Mouse (Mus musculus): ENCODE data around the gene Gm21190.
"Not testable (repeated sequence)": the region's sequence is repeated elsewhere in the genome, so short reads cannot be mapped to it uniquely, and the experiment has no call there.

Gm21190 gene

DNA sequence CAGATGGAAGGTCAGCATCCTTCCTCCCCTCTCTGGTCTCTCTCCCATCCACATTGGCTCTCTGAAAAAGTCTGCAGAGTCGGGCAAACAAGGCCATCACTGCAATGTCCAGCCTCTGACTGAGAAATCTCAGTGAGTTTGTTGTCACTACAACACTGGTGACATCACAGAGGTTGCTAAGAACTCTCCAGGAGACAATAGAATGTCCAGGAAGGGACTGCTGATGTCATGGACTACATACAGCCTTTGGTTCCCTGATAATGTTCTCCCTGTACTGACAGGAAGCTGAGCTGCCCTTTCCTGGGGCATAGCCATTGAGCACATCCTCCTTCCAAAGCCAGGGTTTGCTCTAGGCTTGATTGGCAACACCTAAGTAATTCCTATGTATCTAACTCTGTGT is at the start of gene Gm21190:
Gene Gm21190, minus strand, starts transcription at position 101 of the 400 bp plus-strand sequence.
- DNase-seq = not testable (repeated sequence)

DNA sequence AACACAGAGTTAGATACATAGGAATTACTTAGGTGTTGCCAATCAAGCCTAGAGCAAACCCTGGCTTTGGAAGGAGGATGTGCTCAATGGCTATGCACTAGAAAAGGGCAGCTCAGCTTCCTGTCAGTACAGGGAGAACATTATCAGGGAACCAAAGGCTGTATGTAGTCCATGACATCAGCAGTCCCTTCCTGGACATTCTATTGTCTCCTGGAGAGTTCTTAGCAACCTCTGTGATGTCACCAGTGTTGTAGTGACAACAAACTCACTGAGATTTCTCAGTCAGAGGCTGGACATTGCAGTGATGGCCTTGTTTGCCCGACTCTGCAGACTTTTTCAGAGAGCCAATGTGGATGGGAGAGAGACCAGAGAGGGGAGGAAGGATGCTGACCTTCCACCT is 48.0 kb upstream of the Gm21190 start, which contains the start of gene Gm21083:
Gene Gm21083, plus strand, starts transcription at position 301 of the 400 bp plus-strand sequence.
- DNase-seq = not testable (repeated sequence)

DNA sequence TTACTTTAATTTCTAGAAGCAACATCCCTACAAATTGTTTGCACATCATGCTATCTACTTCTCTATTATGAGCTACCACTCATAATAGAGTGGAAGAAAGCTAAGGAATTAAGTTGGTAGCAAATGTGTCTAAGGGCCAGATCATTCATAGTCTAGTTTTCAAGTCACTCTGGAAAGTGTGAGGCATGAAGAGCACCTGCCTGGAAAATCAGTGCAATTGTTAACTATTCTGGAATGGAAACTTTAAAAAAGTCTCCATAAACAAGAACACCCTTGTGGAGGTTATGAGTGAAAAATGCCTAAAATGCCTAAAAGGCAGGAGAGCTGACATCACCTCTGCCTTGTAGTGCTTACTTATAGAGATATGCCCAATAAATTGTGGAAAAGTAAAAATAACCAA is 44.7 kb upstream of the Gm21190 start:
- DNase-seq = not testable (repeated sequence)

DNA sequence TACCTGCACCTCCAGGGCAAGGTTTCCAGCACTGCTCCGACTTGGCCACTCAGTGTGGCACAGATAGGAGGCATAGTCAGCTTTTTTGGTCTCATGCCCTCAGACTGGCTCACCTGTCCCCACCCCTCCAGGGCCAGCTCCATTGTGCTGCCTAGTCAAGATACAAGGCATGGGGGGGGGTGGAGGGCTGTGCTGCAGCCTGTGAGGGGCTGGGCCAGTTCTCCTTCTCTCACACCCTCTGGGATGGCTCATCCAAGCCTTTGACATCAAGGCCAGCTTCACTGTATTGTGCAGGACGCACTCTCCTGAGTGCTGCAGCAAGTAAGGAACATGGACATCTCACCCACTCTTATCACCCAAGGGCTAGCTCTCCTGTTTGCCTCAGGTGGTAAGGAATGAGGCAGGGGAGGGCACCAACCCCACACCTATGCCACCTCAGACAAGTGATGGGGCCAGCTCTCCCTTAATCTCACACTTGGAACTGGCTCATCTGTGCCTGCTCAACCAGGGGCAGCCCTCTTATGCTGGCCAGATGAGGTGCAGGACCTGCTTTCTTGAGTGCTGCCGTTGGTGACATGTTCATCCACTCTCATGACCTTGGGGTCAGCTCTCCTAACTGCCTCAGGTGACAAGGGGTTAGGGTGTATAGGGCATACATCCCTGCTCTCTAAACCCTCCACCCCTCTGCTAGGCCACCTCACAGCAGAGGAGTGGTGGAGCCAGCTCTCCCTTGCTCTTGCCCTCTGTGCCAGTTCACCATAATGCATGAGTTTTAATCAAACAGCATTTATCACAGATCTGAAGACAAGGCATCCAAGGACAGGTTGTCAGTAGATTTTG is 32.6 kb upstream of the Gm21190 start:
- DNase-seq = not testable (repeated sequence)

DNA sequence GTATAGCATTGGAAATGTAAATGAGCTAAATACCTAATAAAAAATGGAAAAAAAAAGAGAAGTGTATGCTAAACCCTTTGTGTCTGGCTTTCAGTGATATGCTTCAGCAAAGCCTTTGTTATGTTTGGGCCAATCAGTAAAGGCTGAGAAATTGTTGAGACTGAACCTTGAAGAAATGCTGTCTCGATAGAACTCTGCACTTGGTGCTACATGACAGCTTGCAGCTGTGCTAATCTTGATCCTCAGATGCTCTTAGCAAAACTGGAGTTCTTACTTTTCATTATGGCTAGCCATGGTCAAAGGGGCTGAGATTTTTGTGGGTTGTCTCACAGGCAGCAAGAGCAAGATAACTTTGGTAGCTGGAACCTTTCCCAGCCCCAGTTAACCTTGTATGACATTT is 29.6 kb upstream of the Gm21190 start:
- DNase-seq = peak; percentile 12

DNA sequence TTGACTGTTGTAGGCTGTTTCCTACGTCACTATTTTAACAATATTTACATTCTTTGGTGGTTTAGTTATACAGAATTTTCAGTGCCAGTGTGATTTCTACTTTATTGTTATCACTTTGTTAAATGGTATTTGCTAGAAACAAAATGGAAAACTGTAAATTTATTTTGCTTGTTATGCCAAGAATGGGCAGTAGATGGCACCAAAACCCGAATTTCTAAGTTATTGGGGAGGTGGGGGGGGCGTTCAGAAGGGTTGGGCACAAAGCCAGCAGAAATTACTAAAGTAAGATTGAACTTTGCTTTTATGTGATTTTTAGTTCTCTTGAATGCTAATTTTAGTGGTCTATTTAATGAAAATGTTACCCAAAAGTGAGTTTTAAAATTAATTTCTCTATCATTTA is 20.6 kb upstream of the Gm21190 start:
- peak; percentile 1 for DNase-seq

DNA sequence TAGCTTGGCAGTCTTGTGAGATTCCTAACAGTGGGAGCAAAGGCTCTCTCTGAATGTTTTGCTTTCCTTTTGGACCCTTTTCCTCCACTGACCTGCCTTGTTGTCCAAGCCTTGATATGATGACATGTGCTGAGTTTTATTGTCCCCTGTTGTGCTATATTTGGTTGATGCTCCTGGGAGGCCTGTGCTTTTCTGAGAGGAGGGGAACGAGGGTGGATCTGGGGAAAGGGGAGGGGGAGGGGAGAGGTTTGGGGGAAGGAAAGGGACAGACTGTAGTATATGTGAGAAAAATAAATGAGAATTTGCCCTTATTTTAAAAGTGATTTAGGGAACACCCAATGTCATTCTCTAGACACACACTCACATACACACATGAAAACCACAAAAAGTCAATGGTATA is 20.1 kb upstream of the Gm21190 start:
- DNase-seq = not testable (repeated sequence)

DNA sequence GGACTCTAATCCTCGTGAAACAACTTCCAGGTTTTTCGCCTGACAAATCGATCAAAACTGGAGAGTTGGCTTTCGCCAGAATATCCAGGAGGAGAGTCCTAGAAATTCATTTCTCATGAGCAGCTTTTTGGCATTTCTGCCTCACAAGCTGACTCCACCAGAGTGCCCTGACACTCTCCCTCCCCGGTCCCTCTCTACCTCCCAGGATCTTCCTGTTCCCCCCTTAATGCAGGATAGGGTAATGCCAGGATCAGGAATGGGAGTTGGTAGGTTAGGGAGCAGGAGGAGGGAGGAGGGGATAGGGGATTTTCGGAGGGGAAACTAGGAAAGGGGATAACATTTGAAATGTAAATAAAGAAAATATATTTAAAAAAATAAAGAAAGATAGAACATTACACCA is 19.6 kb upstream of the Gm21190 start:
- not testable (repeated sequence) for DNase-seq

DNA sequence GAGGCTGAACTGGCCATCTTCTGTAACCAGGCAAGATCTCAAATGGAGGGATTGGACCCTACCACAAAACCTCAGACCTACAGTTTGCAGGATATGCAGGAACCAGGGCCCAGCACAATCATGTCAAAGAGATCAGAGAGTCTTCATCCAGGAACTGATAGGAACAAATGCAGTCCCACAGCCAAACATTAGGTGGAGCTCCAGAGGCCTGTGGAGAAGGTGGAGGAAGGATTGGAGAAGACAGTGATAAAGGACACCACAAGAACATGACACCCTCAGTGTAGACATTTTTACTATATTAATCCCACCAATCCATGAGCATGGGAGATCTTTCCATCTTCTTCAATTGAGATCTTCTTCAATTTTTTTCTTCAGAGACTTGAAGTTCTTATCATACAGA is 6.6 kb downstream of the Gm21190 start:
- DNase-seq = not testable (repeated sequence)

DNA sequence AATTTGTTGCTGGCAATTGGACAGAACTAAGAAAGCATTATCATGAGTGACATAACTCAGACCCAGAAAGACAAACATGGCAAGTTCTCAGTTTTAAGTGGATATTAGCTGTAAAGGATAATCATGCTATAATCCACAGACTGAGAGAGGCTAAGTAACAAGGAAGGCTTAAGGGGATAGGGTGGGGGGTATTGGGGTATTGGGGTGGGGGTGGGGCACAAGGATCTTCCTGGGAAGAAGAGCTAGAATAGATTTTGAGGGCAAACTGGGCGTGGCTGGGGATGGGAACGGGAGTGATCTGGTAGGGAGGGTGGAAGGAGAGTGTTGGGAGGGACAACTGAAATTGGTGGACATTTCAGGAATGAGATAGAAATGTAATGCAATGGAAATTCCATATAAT is 7.0 kb downstream of the Gm21190 start:
- not testable (repeated sequence) for DNase-seq

DNA sequence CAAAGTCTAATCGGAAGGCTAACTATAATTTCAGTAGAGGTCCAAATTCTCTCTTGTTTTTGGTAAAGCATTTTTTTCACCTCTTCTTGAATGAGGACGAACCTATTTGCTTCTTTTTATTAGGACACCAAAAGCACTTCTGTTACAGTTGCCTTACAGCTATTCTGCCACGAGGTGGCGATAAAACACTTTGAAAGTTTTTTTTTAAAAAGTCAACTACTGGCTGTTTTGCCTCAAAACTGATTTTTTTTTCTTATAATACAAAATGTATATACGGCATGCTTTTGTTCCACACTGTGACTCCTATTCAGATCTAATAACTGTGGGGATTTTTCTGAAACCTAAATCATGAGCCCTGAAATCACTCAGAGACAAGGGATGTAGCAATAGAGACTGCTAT is 8.6 kb downstream of the Gm21190 start:
- peak; percentile 3 for DNase-seq

DNA sequence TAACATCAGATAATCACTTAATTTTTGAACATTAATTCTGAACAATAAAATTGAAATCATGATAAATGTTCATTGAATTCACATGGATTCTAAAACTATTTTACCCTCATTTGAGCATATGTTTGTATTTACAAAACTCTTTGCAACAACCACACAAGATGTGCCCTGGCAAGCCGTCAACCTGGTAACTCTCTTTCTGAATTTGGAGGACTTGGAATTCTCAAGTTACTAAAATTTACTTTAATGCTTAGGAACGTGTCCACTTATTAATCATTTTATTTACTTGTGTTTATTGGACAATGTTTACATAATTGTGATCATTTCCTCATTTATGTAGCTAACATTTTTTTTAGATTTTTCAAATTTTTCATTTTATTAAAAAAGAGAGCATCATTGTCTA is 11.9 kb downstream of the Gm21190 start:
- DNase-seq = not testable (repeated sequence)

DNA sequence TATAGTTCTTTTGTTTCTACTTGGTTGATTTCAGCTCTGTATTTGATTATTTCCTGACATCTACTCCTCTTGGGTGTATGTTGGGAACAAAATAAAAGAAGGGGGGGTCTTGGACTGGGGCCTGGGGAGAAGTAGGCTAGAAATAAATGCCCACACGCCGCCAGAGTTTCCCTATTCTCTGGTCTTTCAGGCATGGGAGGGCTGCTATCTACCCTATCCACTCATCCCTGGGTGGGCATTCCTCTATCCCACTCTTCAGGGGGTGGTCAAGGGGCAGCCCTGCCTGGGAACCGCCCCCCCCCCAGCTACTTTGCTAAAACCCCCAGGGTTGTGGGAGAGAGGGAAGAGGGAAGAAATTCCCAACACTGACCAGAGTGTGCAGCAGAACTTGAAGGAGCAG is 16.8 kb downstream of the Gm21190 start:
- not testable (repeated sequence) for DNase-seq

DNA sequence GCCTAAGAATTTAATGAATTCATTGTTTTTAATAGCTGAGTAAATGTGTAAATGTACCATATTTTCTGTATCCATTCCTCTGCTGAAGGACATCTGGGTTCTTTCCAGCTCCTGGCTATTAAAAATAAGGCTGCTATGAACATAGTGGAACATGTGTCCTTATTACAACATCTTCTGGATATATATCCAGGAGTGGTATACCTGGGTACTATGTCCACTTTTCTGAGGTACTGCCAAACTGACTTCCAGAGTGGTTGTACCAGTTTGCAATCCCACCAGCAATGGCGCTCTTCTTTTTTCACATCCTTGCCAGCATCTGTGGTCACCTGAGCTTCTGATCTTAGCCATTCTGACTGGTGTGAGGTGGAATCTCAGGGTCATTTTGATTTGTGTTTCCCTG is 19.1 kb downstream of the Gm21190 start:
- DNase-seq = not testable (repeated sequence)

DNA sequence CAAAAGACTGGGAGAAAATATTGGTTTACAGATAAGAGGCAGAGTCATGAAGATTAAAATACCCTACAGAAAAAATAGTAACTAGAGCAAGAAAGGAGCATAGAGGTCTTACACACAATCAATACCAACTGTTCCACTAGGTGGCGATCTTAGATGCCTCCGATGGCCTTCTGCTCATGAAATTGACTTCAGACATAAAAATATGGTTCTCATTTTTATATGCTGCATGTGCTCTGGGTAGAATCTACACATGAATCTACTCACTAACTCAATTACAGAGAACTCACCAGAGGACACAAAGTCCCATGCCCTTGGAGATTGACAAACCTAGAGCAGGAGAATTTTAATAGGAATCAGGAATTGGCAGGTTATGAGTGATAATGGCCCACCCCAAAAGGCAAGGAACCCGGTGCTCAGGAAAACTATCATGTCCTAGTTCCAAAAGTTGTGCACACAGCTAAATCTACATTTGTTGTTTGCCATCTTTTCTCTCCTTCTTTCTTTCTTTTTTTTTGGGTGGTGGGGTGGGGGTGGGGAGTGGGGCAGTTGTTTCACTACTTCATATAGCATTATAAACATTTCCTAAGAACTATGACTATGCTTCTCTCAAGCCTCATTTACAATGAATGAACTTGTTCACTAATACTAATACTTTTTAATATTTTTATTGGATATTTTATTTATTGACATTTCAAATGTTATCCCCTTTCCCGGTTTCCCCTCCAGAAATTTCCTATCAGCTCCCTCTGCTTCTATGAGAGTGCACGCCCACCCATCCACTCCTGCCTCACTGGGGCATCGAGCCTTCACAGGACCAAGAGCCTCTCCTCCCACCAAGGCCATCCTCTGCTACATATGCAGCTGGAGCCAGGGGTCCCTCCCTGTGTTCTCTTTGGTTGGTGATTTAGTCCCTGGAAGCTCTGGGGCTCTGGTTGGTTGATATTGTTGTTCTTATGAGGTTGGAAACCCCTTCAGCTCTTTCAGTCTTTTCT is 20.3 kb downstream of the Gm21190 start:
- DNase-seq = not testable (repeated sequence)

DNA sequence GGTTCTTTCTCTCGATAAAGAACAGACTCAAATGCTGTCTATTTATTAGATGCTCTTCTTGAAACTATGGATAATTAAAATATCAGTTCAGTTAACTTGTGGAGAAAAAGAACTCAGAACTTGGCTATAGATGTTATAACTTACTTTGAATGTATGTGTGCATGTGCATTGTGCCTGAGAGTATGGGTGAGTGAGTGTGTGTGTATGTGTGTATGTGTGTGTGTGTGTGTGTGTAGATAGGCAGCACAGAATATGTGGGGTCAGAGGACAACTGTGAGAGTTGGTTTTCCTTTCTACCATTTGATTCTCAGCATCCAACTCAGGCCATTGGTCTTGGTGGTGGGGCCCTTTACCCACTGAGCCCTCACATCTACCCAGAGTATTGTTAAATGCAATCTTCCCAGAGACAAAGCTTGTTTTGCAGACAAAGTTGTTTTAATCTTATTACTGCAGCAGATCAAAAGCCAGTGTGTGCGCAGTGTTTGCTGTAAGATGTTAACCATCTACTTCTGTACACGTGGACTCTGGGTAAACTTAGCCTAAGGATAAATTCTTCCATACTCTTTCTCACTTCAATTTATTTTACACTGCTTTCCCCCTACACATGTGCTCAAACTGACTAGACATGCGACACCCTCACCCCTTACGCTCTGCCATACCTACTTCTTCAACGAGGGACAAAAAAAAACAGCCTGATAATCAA is 21.1 kb downstream of the Gm21190 start:
- DNase-seq = not testable (repeated sequence)

DNA sequence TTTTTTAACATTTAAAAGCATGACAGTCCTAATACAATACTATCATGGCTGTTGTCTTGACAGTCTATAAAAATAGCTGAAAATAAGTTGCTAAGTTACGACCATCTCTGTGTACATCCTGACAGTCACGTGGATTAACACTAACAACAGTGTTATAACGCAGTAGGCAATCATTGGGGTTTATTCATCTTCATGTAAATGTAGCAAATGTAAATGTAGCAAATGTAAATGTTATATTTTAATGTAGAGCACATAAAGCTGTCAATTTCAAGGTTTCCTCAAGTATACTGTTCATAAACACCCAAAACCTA is 21.8 kb downstream of the Gm21190 start:
- no peak for DNase-seq

DNA sequence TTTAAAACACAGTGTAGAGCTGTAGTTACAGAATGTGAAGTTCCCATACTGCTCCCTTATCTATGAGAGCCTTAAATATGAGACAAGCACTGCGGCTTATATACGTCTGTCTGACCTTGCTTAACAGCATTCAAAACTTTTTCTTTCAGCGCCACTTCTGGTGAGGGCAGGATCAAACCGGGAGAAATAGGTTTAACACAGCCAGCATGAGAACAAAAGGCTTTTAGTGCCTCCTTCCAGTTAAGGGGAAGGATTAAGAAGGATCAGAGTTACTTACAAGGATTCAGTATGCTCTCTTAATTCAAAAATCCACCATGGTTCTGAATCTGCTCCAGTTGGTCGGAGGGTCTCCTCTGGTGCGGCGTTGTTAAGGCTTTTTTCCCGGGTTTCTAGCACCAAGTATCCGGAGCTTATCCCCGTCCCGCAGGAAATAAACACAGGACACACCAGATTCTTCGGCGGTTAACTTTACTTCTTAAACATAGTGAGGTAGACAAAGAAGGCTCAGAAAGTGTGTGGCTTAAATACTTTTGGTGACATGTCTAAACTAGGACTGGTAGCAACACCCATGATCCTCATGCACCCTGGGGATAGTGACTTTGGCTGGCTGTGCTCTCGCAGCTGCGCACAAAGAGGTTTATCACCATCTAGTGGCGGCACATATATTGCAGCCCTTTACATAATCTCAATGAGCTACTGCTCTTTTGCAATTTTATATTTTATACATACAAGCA is 22.3 kb downstream of the Gm21190 start:
- DNase-seq = peak; percentile 9

DNA sequence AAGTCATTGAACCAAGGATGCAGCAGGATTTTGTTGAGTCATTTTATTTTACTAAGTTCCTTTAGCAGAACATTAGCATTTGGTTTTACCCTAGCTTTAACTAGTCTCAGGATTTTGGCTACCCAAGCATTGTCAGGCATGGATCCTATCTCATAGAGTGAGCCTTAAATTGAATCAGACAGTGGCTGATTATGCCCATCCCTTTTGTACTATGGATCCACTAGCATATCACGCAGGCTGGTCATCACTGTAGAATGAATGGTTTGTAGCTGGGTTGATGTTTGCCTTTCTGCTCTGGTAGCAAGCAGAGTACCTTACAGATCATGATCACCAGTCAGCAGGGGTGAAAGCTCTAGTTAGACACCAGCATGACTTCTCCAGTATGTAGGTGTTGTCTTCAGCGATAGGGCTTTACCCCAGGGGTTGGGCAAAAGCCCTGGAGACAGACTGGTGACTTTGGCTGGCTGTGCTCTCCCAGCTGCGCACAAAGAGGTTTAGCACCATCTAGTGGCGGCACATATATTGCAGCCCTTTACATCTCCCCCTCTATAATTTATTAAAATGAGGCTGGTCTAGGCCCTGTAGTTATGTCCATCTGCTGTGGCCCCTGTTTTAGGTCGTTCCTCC is 30.1 kb downstream of the Gm21190 start:
- DNase-seq = peak; percentile 15

DNA sequence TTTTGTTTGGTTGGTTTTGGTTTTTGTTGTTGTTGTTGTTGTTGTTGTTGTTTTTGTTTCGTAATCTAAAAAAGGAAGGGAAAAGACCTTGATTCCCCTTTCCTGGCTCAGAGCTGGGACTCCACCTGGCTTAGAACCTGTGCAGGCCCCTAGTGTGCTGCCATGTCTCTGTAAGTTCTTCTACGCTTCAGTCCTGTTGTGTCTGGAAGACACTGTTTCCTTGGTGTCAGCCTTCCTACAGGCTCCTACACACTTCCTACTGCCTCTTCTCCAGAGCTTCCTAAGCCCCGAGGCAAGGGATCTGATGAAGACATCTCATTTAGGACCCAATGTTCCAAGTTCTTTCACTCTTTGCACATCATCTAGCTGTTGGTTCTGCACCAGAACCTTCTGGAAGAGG is 30.7 kb downstream of the Gm21190 start:
- DNase-seq = not testable (repeated sequence)

DNA sequence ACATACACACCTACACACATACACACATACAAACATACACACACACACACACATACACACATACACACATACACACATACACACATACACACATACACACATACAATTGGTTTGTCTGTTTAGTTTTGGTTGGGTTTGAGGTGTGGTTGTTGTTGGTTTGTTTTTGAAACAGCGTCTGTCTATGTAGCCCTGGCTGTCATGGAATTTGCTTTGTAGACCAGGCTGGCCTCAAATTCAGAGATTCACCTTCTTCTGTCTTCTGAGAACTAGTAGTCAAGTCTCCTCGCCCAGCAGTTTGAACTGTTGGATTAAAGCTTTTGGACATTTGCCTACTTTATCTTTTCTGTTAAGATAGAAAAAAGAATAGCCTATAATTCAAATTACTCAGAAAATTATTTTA is 38.1 kb downstream of the Gm21190 start:
- not testable (repeated sequence) for DNase-seq

DNA sequence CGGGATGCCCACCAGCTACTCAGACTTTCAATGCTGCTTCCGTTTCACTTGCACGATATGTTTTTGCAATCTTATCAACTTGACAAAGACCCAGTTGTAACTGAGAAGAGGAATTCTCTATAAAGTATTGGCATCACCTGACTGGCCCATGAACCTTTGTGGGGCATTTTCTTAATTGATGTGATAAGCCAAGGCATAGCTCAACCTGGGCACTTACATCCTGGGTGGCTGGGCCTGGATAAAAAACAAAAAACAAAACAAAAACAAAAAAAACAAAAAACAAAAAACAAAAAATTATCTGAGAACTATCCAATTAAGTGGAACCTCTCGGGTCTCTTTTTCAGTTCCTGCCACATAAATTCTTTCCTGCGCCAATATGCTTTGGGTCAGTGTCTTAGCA is 40.3 kb downstream of the Gm21190 start:
- no peak for DNase-seq
